Mouse (Mus musculus): ENCODE measurements at regions not wholly inside any gene's neighbourhood (a gene's known extent, or its start where the extent isn't known, plus 50 kb on each side); places are given as distances from the start of the nearest gene placed in this dataset.

DNA sequence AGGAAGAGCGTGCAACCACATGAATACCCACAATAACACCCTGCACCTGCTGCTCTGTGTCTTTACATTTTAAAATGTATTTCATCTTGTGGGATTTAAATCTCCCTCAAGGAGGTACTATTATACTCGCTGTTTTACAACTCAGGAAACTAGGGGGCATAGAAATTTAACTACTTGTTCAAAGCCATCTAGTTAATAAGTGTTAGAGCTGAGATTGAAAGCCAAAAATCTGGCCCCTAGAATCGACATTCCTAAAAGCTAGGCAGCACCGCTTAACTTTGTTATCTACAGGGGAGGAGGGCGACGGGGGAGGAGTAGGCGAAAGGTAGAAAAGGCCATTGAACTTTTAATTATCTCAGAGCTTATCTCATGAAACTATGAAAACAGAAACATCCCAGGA lies 93.3 kb downstream of the Spry2 start:
- no peak for ATAC-seq (ENCODE audit: insufficient number of reproducible peaks, insufficient read depth, low FRiP score, low read depth)
- no peaks in the 10 kb centered on the region for H3K9me3 ChIP-seq (ENCODE audit: control insufficient read depth, low read length)
- 14% methylated on average over 7 of the region's 7 CpGs for WGBS
- H3K4me1 ChIP-seq (ENCODE audit: control insufficient read depth in 2 of 2, insufficient read depth in 2 of 2, low read length in 2 of 2) = peaks cover 7 to 14% of the 10 kb centered on the region in 2 experiments
- peak overlapping the region; percentile 65 for H3K9ac ChIP-seq (ENCODE audit: low read length)
- H3K27ac ChIP-seq (replicated peaks in 1 of 2; ENCODE audit: control insufficient read depth in 1 of 2, insufficient read depth in 1 of 2, low read depth in 2 of 2, low read length in 2 of 2) = peak overlapping the region; percentile 22 to 47; a peak in 1 of 4 replicates
- peak overlapping the region; percentile 77 for H3K4me2 ChIP-seq (ENCODE audit: low read length)
- no peaks in the 10 kb centered on the region for H3K27me3 ChIP-seq (ENCODE audit: control insufficient read depth, insufficient read depth, low read length)
- peak overlapping the region; percentile 38 to 40 for H3K4me3 ChIP-seq (ENCODE audit: control insufficient read depth in 1 of 2, insufficient read depth in 1 of 2, low read depth in 1 of 2, low read length in 2 of 2)
- no peaks in the 10 kb centered on the region for H3K36me3 ChIP-seq (ENCODE audit: control insufficient read depth, insufficient read depth, low read length)

GRCm38 (mm10) chr14:105802529-105803280 lies 93.9 kb downstream of the Spry2 start:
- Histone ChIP-seq H3K4me3 (ENCODE audit: control insufficient read depth in 1 of 2, insufficient read depth in 1 of 2, low read depth in 1 of 2, low read length in 2 of 2) (peak overlapping the region; percentile 38 to 40), H3K27ac (replicated peaks in 1 of 2; ENCODE audit: control insufficient read depth in 1 of 2, insufficient read depth in 1 of 2, low read depth in 2 of 2, low read length in 2 of 2) (peak overlapping the region; percentile 22 to 47; a peak in 1 of 4 replicates), H3K36me3 (ENCODE audit: control insufficient read depth, insufficient read depth, low read length) (no peaks in the 10 kb centered on the region), H3K4me2 (ENCODE audit: low read length) (peak overlapping the region; percentile 77), H3K27me3 (ENCODE audit: control insufficient read depth, insufficient read depth, low read length) (no peaks in the 10 kb centered on the region), H3K9me3 (ENCODE audit: control insufficient read depth, low read length) (no peaks in the 10 kb centered on the region), H3K4me1 (ENCODE audit: control insufficient read depth in 2 of 2, insufficient read depth in 2 of 2, low read length in 2 of 2) (peaks cover 7 to 14% of the 10 kb centered on the region in 2 experiments), H3K9ac (ENCODE audit: low read length) (peak overlapping the region; percentile 65)
- 2% methylated on average over 18 of the region's 18 CpGs for WGBS
- ATAC-seq (ENCODE audit: insufficient number of reproducible peaks, insufficient read depth, low FRiP score, low read depth) = 0 out of 2 replicates have a peak, but pooled peaks have one; percentile 35

- no peak overlapping the region for H3K4me3 ChIP-seq (ENCODE audit: control insufficient read depth in 1 of 2, insufficient read depth in 1 of 2, low read depth in 1 of 2, low read length in 2 of 2)
- H3K27ac ChIP-seq (replicated peaks in 1 of 2; ENCODE audit: control insufficient read depth in 1 of 2, insufficient read depth in 1 of 2, low read depth in 2 of 2, low read length in 2 of 2) = no peak overlapping the region
- H3K36me3 ChIP-seq (ENCODE audit: control insufficient read depth, insufficient read depth, low read length) = no peaks in the 10 kb centered on the region
- 86% methylated on average over 13 of the region's 13 CpGs for WGBS
- peaks cover 7 to 14% of the 10 kb centered on the region in 2 experiments for H3K4me1 ChIP-seq (ENCODE audit: control insufficient read depth in 2 of 2, insufficient read depth in 2 of 2, low read length in 2 of 2)
- no peak for ATAC-seq (ENCODE audit: insufficient number of reproducible peaks, insufficient read depth, low FRiP score, low read depth)
- no peaks in the 10 kb centered on the region for H3K9me3 ChIP-seq (ENCODE audit: control insufficient read depth, low read length)
- H3K4me2 ChIP-seq (ENCODE audit: low read length) = no peak overlapping the region
- H3K9ac ChIP-seq (ENCODE audit: low read length) = no peak overlapping the region
- H3K27me3 ChIP-seq (ENCODE audit: control insufficient read depth, insufficient read depth, low read length) = no peaks in the 10 kb centered on the region
Measured at GRCm38 (mm10) chr14:105800142-105800925, 96.3 kb downstream of the Spry2 start.

DNA sequence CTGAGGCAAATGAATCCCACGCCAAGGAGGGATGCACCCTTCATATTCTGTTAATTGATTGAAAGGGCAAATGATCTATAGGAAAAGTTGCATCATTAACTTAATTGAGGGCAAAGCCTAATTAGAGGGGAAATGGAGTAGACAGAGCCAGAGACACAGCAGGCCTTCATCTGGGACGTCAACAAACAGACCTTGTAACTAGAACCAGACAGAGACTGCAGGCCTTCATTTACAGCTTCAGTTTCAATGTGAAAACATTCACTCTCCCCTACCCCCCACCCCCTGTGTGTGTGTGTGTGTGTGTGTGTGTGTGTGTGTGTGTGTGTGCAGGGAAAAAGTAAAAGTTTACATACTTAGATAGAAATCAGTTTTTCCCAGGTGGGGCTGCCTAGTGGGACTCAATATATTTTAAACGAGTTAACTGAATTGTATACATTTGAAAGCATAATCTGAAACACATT lies 97.2 kb downstream of the Spry2 start:
- Histone ChIP-seq H3K27me3 (ENCODE audit: control insufficient read depth, insufficient read depth, low read length) (no peaks in the 10 kb centered on the region), H3K9ac (ENCODE audit: low read length) (no peak overlapping the region), H3K4me2 (ENCODE audit: low read length) (no peak overlapping the region), H3K4me3 (ENCODE audit: control insufficient read depth in 1 of 2, insufficient read depth in 1 of 2, low read depth in 1 of 2, low read length in 2 of 2) (no peak overlapping the region), H3K36me3 (ENCODE audit: control insufficient read depth, insufficient read depth, low read length) (no peaks in the 10 kb centered on the region), H3K27ac (replicated peaks in 1 of 2; ENCODE audit: control insufficient read depth in 1 of 2, insufficient read depth in 1 of 2, low read depth in 2 of 2, low read length in 2 of 2) (no peak overlapping the region), H3K4me1 (ENCODE audit: control insufficient read depth in 2 of 2, insufficient read depth in 2 of 2, low read length in 2 of 2) (peaks cover 7 to 14% of the 10 kb centered on the region in 2 experiments), H3K9me3 (ENCODE audit: control insufficient read depth, low read length) (no peaks in the 10 kb centered on the region)
- no peak for ATAC-seq (ENCODE audit: insufficient number of reproducible peaks, insufficient read depth, low FRiP score, low read depth)
- 68% methylated on average over 3 of the region's 3 CpGs for WGBS

DNA sequence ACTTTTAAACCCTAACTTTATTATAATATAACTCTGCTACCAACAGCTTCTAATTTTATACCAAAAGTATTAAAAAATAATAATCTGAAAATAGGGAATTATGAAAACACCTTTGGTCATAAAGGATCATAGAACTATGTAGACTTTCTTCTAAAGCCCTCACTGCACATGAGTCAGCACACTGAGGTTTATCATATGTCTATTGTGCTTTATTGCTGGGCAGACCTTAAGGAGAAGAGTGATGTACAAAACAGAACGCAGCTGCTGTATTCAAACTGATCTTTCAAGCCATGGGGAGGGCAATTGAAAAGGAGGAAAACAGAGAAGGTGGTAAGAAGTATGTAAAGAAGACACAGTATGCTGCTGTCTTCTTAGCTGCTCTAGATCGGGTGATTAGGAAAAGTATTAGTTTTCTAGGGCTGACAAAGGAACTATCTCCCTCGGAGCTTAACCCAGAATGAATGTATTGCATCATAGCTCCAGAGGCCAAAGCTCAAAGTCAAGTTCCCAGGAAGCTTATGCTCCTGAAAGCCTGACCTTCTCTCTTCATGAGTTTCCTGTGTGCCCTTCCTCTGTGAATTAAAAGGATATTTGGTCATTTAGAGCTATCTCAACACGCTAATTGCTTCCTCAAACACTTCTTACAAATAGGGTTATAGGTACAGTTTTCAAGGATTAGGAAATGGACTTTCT lies 103.5 kb downstream of the Spry2 start:
- Histone ChIP-seq H3K4me1 (ENCODE audit: control insufficient read depth in 2 of 2, insufficient read depth in 2 of 2, low read length in 2 of 2) (no peaks in the 10 kb centered on the region), H3K27me3 (ENCODE audit: control insufficient read depth, insufficient read depth, low read length) (no peaks in the 10 kb centered on the region), H3K27ac (replicated peaks in 1 of 2; ENCODE audit: control insufficient read depth in 1 of 2, insufficient read depth in 1 of 2, low read depth in 2 of 2, low read length in 2 of 2) (no peak overlapping the region), H3K9me3 (ENCODE audit: control insufficient read depth, low read length) (no peaks in the 10 kb centered on the region), H3K9ac (ENCODE audit: low read length) (no peak overlapping the region), H3K4me3 (ENCODE audit: control insufficient read depth in 1 of 2, insufficient read depth in 1 of 2, low read depth in 1 of 2, low read length in 2 of 2) (no peak overlapping the region), H3K36me3 (ENCODE audit: control insufficient read depth, insufficient read depth, low read length) (no peaks in the 10 kb centered on the region), H3K4me2 (ENCODE audit: low read length) (no peak overlapping the region)
- no peak for ATAC-seq (ENCODE audit: insufficient number of reproducible peaks, insufficient read depth, low FRiP score, low read depth)
- 72% methylated on average over 4 of the region's 4 CpGs for WGBS

DNA sequence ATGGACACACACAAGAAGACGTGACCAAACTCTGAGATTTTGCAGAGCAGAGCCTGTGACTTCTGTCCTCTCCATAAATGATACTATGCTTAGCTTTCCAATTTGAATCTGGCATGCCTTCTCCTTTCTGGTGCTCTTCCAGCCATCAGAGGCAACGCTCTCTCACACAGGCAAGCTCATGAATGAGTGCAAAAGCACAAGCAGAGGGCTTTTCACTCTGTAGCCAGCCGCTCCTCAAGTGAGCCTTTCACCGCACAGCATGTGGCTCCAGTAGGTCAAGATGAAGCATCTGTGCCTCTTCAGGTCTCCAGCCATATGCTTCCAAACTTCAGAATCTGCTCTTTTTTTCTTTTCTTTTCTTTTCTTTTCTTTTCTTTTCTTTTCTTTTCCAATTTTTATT lies 106.2 kb downstream of the Spry2 start:
- Histone ChIP-seq H3K4me1 (ENCODE audit: control insufficient read depth in 2 of 2, insufficient read depth in 2 of 2, low read length in 2 of 2) (no peaks in the 10 kb centered on the region), H3K4me3 (ENCODE audit: control insufficient read depth in 1 of 2, insufficient read depth in 1 of 2, low read depth in 1 of 2, low read length in 2 of 2) (no peak overlapping the region), H3K36me3 (ENCODE audit: control insufficient read depth, insufficient read depth, low read length) (no peaks in the 10 kb centered on the region), H3K27ac (replicated peaks in 1 of 2; ENCODE audit: control insufficient read depth in 1 of 2, insufficient read depth in 1 of 2, low read depth in 2 of 2, low read length in 2 of 2) (no peak overlapping the region), H3K9me3 (ENCODE audit: control insufficient read depth, low read length) (no peaks in the 10 kb centered on the region), H3K9ac (ENCODE audit: low read length) (no peak overlapping the region), H3K4me2 (ENCODE audit: low read length) (no peak overlapping the region), H3K27me3 (ENCODE audit: control insufficient read depth, insufficient read depth, low read length) (no peaks in the 10 kb centered on the region)
- ATAC-seq (ENCODE audit: insufficient number of reproducible peaks, insufficient read depth, low FRiP score, low read depth) = no peak
- 83% methylated on average over 4 of the region's 4 CpGs for WGBS

DNA sequence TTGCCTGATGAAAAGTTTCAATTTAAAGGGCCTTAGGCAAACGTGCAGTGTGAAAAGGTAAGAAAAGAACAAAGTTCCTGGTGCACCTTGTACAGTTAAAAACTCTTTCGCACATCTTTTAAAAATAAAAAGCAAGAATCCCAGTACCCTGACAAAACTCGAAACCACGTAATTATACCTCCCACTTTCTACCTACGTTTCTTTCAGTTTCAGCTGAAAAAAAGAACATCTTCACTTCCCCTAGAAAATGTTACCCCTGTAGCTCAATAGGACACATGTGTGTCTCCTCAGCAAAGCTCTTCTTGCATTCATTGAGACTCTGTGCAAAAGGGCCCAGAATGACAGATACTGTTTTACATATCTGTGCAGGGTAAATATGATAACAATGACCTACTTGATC lies 113.2 kb downstream of the Spry2 start:
- no peak overlapping the region for H3K4me3 ChIP-seq (ENCODE audit: control insufficient read depth in 1 of 2, insufficient read depth in 1 of 2, low read depth in 1 of 2, low read length in 2 of 2)
- H3K27me3 ChIP-seq (ENCODE audit: control insufficient read depth, insufficient read depth, low read length) = no peaks in the 10 kb centered on the region
- H3K9ac ChIP-seq (ENCODE audit: low read length) = no peak overlapping the region
- no peaks in the 10 kb centered on the region for H3K9me3 ChIP-seq (ENCODE audit: control insufficient read depth, low read length)
- H3K27ac ChIP-seq (replicated peaks in 1 of 2; ENCODE audit: control insufficient read depth in 1 of 2, insufficient read depth in 1 of 2, low read depth in 2 of 2, low read length in 2 of 2) = no peak overlapping the region
- ATAC-seq (ENCODE audit: insufficient number of reproducible peaks, insufficient read depth, low FRiP score, low read depth) = no peak
- H3K36me3 ChIP-seq (ENCODE audit: control insufficient read depth, insufficient read depth, low read length) = no peaks in the 10 kb centered on the region
- H3K4me1 ChIP-seq (ENCODE audit: control insufficient read depth in 2 of 2, insufficient read depth in 2 of 2, low read length in 2 of 2) = no peaks in the 10 kb centered on the region
- no peak overlapping the region for H3K4me2 ChIP-seq (ENCODE audit: low read length)
- WGBS = 84% methylated on average over 5 of the region's 5 CpGs

All from heart, embryonic 14.5 days (tissue).